Mouse (Mus musculus): ENCODE data around the gene Ctnna2.

- TF ChIP-seq ZNF384 (IDR thresholded peaks at IDR 0.05; ENCODE audit: low read depth, low read length) (no peak), HCFC1 (IDR thresholded peaks at IDR 0.05; ENCODE audit: borderline replicate concordance, insufficient read depth, low read length) (no peak), MAFK (IDR thresholded peaks at IDR 0.05; ENCODE audit: insufficient read depth, low read depth, low read length) (no peak), ZC3H11A (IDR thresholded peaks at IDR 0.05; ENCODE audit: borderline replicate concordance, low read depth, low read length) (no peak)
Observed at GRCm38 (mm10) chr6:77253480-77253879, 726.0 kb downstream of the Ctnna2 start.

All from ES-E14 (cell line).